Mouse (Mus musculus) liver, embryonic 14.5 days (tissue): ENCODE measurements around the gene Fam169a. TPM values are rescaled to one million over a fixed set of nuclear protein-coding genes. Genes with fewer than 3 reads are reported as not detected.

Experiments
- ATAC-seq: fragments of 200-750 bp; cut with Nextera tagmentation; 2 replicates; pipeline ENCODE4 v1.8.0; 2017; ENCODE audit warnings: moderate number of reproducible peaks, mild to moderate bottlenecking, moderate library complexity; ENCODE audit not compliant: insufficient read depth
- DNase-seq, 3 experiments: peaks; one replicate each; pipeline ENCODE4 v3.0.0-alpha.2; 2012 to 2013; ENCODE audit warnings: low read depth in 3 of 3, low spot score in 3 of 3
- H3K27ac ChIP-seq: fragments of 300-500 bp; sonication (generic); 2 replicates; pipeline ENCODE4 v1.5.1; 2014; ENCODE audit warnings: moderate library complexity, mild to moderate bottlenecking, control low read depth, inconsistent platforms
- H3K27me3 ChIP-seq: fragments of 300-500 bp; sonication (generic); 2 replicates; pipeline ENCODE4 v1.6.1; 2014; ENCODE audit warnings: mild to moderate bottlenecking, low read length, moderate library complexity; ENCODE audit not compliant: control insufficient read depth, insufficient read depth
- H3K36me3 ChIP-seq: fragments of 300-500 bp; sonication (generic); replicated peaks from 2 replicates; pipeline ENCODE4 v1.6.1; 2014; ENCODE audit warnings: low read depth; ENCODE audit not compliant: control insufficient read depth, insufficient read depth
- H3K4me1 ChIP-seq, 2 experiments: fragments of 200-500 bp in 1 of 2; fragments of 300-500 bp in 1 of 2; sonication (generic) in 1 of 2; replicated peaks; 2 replicates each; pipeline ENCODE4 v1.6.1; 2012 to 2014; ENCODE audit warnings: antibody characterized with exemption in 1 of 2, inconsistent platforms in 1 of 2, low read length in 1 of 2; ENCODE audit not compliant: control insufficient read depth in 2 of 2, insufficient read depth in 2 of 2
- H3K4me2 ChIP-seq: fragments of 300-500 bp; sonication (generic); 2 replicates; pipeline ENCODE4 v1.6.1; 2014; ENCODE audit warnings: low read depth, mild to moderate bottlenecking, control low read depth, moderate library complexity
- H3K4me3 ChIP-seq, 2 experiments: fragments of 200-500 bp in 1 of 2; fragments of 300-500 bp in 1 of 2; sonication (generic) in 1 of 2; 2 replicates each; pipeline ENCODE4 v1.5.1; 2012 to 2014; ENCODE audit warnings: low read depth in 2 of 2, low read length in 2 of 2, mild to moderate bottlenecking in 2 of 2, control low read depth in 1 of 2, inconsistent platforms in 1 of 2, moderate library complexity in 1 of 2; ENCODE audit not compliant: insufficient read depth in 1 of 2
- H3K9ac ChIP-seq: fragments of 300-500 bp; sonication (generic); replicated peaks from 2 replicates; pipeline ENCODE4 v1.6.1; 2014; ENCODE audit warnings: mild to moderate bottlenecking, control low read depth, moderate library complexity
- H3K9me3 ChIP-seq: fragments of 300-500 bp; sonication (generic); 2 replicates; pipeline ENCODE4 v1.6.1; 2016; ENCODE audit warnings: low read length, mixed read lengths; ENCODE audit not compliant: control insufficient read depth
- CTCF ChIP-seq: IDR thresholded peaks from 2 replicates; pipeline ENCODE4 v1.5.1; 2016; ENCODE audit warnings: antibody characterized with exemption, low read depth, control low read depth
- EP300 ChIP-seq: IDR thresholded peaks from 2 replicates; pipeline ENCODE4 v1.6.1; 2016; ENCODE audit warnings: antibody characterized with exemption, low read depth
- WGBS: fragments of 180-500 bp; shearing (Covaris S2); extraction: QIAGEN DNeasy Blood & Tissue Kit; methylation state at CpG from one replicate; pipeline ENCODE4 v1.1.7; 2014; ENCODE audit not compliant: insufficient replicate concordance; 5-methylcytosine and 5-hydroxymethylcytosine counted together
- polyA plus RNA-seq, 2 experiments: library from polyadenylated mRNA; depleted of rRNA in 1 of 2; stranded (reverse) in 1 of 2; unstranded in 1 of 2; fragments of >200 nt; fragmentation: Nextera tagmentation in 1 of 2; extraction: Ambion mirVana in 1 of 2; gene quantifications; 2 replicates each; pipeline versions ENCODE4 v1.2.1 to v1.2.3; 2012 to 2014

The Fam169a gene
- polyA plus RNA-seq, 2 experiments: 1.0 to 1.2 TPM

DNA sequence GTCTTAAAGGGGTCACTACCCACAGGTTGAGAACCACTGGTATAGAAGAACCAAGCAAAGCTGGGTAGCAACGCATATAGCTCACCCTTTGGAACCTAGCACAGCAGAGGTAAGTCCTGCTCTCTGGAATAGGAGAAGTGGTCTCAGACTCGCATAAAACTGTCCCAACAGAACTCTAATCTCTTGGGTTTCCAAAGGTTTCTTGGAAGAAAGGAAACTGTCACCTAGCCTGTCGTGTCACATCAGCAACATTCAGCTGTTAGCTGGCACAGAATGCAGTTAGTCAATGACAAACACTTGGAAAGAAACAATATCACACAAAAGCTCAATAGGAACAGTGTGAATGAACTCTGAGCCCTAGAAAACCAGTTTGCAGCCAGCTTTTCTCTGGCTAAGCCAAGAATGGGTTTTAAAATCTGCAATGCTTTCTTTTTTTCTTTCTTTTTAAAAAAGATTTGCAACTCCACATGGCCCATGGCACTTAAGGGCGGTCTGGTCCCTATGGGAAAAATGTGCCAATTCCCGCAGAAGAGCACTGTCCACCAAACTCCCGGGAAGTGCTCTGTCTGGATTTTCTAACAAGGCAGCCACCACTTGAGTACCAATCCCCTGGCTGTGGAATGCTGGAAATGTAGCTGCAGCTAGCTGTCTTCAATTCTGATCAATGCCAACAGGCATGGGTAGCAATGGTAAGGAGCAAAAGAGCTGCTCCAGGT is 113.2 kb downstream of the Fam169a start:
- DNase-seq (no peak), ATAC-seq (no peak)
- Histone ChIP-seq H3K4me1 (0 out of 4 replicates have a peak, but pooled peaks cover 0 to 2% of the 10 kb centered on the region in 2 experiments), H3K36me3 (peaks cover 10% of the 10 kb centered on the region), H3K4me2 (no peak overlapping the region), H3K9me3 (no peaks in the 10 kb centered on the region), H3K9ac (no peak overlapping the region), H3K27me3 (no peaks in the 10 kb centered on the region), H3K27ac (no peak overlapping the region), H3K4me3 (no peak overlapping the region)
- TF ChIP-seq EP300 (no peak), CTCF (no peak)
- 70% methylated on average over 6 of the region's 6 CpGs for WGBS

Other genes starting within 250 kb of the Fam169a start
- 0.64 and 0.86 TPM in 2 replicates for gene Gcnt4, start 142.6 kb upstream of the Fam169a start, polyA plus RNA-seq (2012; rRNA removed)
- gene Gcnt4, start 142.6 kb upstream of the Fam169a start, polyA plus RNA-seq (2014; fragmentation: Nextera tagmentation; extraction: Ambion mirVana): 0.29 and 0.43 TPM in 2 replicates
- not detected in 2 replicates for gene 1700029F12Rik, start 32.9 kb upstream of the Fam169a start, polyA plus RNA-seq (2012; rRNA removed)
- gene 1700029F12Rik, start 32.9 kb upstream of the Fam169a start, polyA plus RNA-seq (2014; fragmentation: Nextera tagmentation; extraction: Ambion mirVana): not detected in 2 replicates
- 0.33 and 0.52 TPM in 2 replicates for gene Gm6169, start 32.0 kb downstream of the Fam169a start, polyA plus RNA-seq (2012; rRNA removed)
- gene Gm6169, start 32.0 kb downstream of the Fam169a start, polyA plus RNA-seq (2014; fragmentation: Nextera tagmentation; extraction: Ambion mirVana): 0.81 and 1.1 TPM in 2 replicates
- gene Gfm2, start 70.7 kb downstream of the Fam169a start, polyA plus RNA-seq (2012; rRNA removed): 9.1 and 12.6 TPM in 2 replicates
- 16.2 and 18.2 TPM in 2 replicates for gene Gfm2, start 70.7 kb downstream of the Fam169a start, polyA plus RNA-seq (2014; fragmentation: Nextera tagmentation; extraction: Ambion mirVana)
- gene Nsa2, start 70.7 kb downstream of the Fam169a start, polyA plus RNA-seq (2012; rRNA removed): 13.4 and 38.2 TPM in 2 replicates
- gene Nsa2, start 70.7 kb downstream of the Fam169a start, polyA plus RNA-seq (2014; fragmentation: Nextera tagmentation; extraction: Ambion mirVana): 35.9 and 36.2 TPM in 2 replicates
- 9.7 and 12.8 TPM in 2 replicates for gene Hexb, start 131.1 kb downstream of the Fam169a start, polyA plus RNA-seq (2012; rRNA removed)
- 17.8 and 18.4 TPM in 2 replicates for gene Hexb, start 131.1 kb downstream of the Fam169a start, polyA plus RNA-seq (2014; fragmentation: Nextera tagmentation; extraction: Ambion mirVana)
- 1.7 TPM in 2 replicates for gene Enc1, start 173.8 kb downstream of the Fam169a start, polyA plus RNA-seq (2012; rRNA removed)
- gene Enc1, start 173.8 kb downstream of the Fam169a start, polyA plus RNA-seq (2014; fragmentation: Nextera tagmentation; extraction: Ambion mirVana): 0.62 and 0.87 TPM in 2 replicates